Mouse (Mus musculus): Measurements from ENCODE around the gene Vmn1r56.
"Not testable (repeated sequence)": the region's sequence is repeated elsewhere in the genome, so short reads cannot be mapped to it uniquely, and the experiment has no call there.

The Vmn1r56 gene

DNA sequence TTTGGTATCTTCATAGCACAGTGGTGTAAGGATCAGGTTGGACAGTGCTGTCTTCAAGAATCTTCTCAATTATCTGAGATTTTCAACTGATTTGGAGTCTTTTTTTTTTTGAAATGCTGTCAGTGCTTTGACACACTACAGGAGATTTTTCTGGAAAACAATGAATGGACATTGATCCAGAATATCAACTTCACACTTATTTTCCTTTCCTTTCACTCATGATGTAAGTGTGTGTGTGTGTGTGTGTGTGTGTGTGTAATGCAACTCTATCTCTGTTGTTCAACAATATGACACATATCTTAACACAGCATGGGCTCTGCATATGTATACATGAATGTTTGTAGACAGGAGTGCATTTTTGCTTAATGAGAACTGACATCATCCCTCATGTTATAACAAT lies at the start of gene Vmn1r56:
Gene Vmn1r56 (minus strand): TSS at position 101 of the 400 bp plus-strand sequence.
- DNase-seq, result not testable (repeated sequence)

DNA sequence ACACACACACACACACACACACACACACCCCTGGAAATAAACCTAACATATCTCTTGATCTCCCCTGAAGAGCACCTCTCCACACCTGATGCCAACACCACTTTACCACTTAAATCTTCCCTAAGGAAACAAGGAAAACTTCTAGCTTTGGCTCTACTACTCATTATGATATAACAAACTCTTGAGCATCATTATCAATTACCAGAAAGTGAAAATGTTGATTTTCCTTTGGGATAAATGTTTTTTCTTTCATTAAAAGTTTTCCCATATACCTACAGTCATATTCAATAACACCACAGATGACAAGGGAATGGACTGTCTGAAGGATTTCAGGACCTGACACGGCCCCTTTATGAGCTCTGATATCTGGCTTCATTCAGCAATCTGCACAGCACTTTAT lies 21.6 kb upstream of the Vmn1r56 start, which contains the start of gene Vmn1r57:
Gene Vmn1r57 (plus strand): TSS at position 301 of the 400 bp plus-strand sequence.
- not testable (repeated sequence) for DNase-seq

DNA sequence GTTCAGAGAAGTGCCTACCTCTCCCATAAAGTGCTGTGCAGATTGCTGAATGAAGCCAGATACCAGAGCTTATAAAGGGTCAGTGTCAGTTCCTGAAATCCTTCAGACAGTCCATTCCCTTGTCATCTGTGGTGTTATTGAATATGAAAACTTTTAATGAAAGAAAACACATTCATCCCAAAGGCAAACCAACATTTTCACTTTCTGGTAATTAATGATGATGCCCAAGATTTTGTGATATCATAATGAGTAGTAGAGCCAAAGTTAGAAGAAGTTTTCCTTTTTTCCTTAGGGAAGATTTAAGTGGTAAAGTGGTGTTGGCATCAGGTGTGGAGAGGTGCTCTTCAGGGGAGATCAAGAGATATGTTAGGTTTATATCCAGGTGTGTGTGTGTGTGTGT lies 47.0 kb downstream of the Vmn1r56 start, which contains the start of gene Vmn1r55:
Gene Vmn1r55 (minus strand): TSS at position 101 of the 400 bp plus-strand sequence.
- not testable (repeated sequence) for DNase-seq

Measured in cerebellum, adult 9-10 months (tissue).